Mouse (Mus musculus) common myeloid progenitor, adult 5-6 weeks (primary cell): ENCODE results near the gene Prl3d2. TPM values are rescaled to one million over a fixed set of nuclear protein-coding genes. Genes with fewer than 3 reads are reported as not detected.
"Not testable (repeated sequence)": the region's sequence is repeated elsewhere in the genome, so short reads cannot be mapped to it uniquely, and the experiment has no call there.

ENCODE experiments used
- ATAC-seq: replicated peaks from 2 replicates; pipeline ENCODE4 v1.8.0; 2016; ENCODE audit warnings: low read depth, mild to moderate bottlenecking, moderate TSS enrichment, inconsistent platforms; ENCODE audit not compliant: poor library complexity, severe bottlenecking
- total RNA-seq: library from RNA; stranded (forward); fragments of 200-1000, 187-1606 nt; gene quantifications from 2 replicates; pipeline ENCODE4 v1.2.3, GENCODE M21; 2017

Gene Prl3d2
- not detected in 2 replicates for total RNA-seq

GRCm38 (mm10) chr13:27121398-27121797, at the start of gene Prl3d2:
Gene Prl3d2, plus strand, starts transcription at chr13:27121698.
- not testable (repeated sequence) for ATAC-seq

- ATAC-seq, result not testable (repeated sequence)
Measured at GRCm38 (mm10) chr13:27093890-27094289, 27.6 kb upstream of the Prl3d2 start, which contains the start of gene Prl3d1. Gene Prl3d1, plus strand, starts transcription at chr13:27094190.

GRCm38 (mm10) chr13:27148264-27148663, 26.8 kb downstream of the Prl3d2 start:
- ATAC-seq, result no peak

- ATAC-seq, result not testable (repeated sequence)
Measured at GRCm38 (mm10) chr13:27156490-27156889, 35.0 kb downstream of the Prl3d2 start, which contains the start of gene Prl3d3. Gene Prl3d3, plus strand, starts transcription at chr13:27156790.

Other genes with a start within 250 kb of the Prl3d2 start
- not detected in 2 replicates for gene Prl, start 64.1 kb upstream of the Prl3d2 start, total RNA-seq
- not detected in 2 replicates for gene Prl3d1, start 27.5 kb upstream of the Prl3d2 start, total RNA-seq
- gene Prl3d3, start 35.1 kb downstream of the Prl3d2 start, total RNA-seq, result not detected in 2 replicates
- not detected in 2 replicates for gene Prl3c1, start 75.0 kb downstream of the Prl3d2 start, total RNA-seq
- not detected in 2 replicates for gene Prl3b1, start 120.1 kb downstream of the Prl3d2 start, total RNA-seq
- not detected in 2 replicates for gene Prl3a1, start 137.7 kb downstream of the Prl3d2 start, total RNA-seq
- not detected in 2 replicates for gene Prl6a1, start 190.9 kb downstream of the Prl3d2 start, total RNA-seq
- not detected in 2 replicates for gene Prl8a2, start 224.0 kb downstream of the Prl3d2 start, total RNA-seq